Mouse (Mus musculus) heart, embryonic 15.5 days (tissue): ENCODE data around the gene Sobp. TPM values are rescaled to one million over a fixed set of nuclear protein-coding genes. Genes with fewer than 3 reads are reported as not detected.

Experiments
- ATAC-seq: fragments of 200-750 bp; cut with Nextera tagmentation; replicated peaks from 2 replicates; pipeline ENCODE4 v1.8.0; 2017; ENCODE audit warnings: low read depth, moderate TSS enrichment; ENCODE audit not compliant: insufficient number of reproducible peaks, insufficient read depth, low FRiP score
- H3K27ac ChIP-seq: fragments of 300-500 bp; sonication (generic); 2 replicates; pipeline ENCODE4 v1.5.1; 2015; ENCODE audit warnings: mild to moderate bottlenecking, inconsistent platforms
- H3K27me3 ChIP-seq: fragments of 300-500 bp; sonication (generic); 2 replicates; pipeline ENCODE4 v1.6.1; 2015; ENCODE audit warnings: inconsistent platforms
- H3K36me3 ChIP-seq: fragments of 300-500 bp; sonication (generic); 2 replicates; pipeline ENCODE4 v1.6.1; 2015; ENCODE audit warnings: mild to moderate bottlenecking, inconsistent platforms
- H3K4me1 ChIP-seq: fragments of 300-500 bp; sonication (generic); replicated peaks from 2 replicates; pipeline ENCODE4 v1.6.1; 2015; ENCODE audit warnings: inconsistent platforms
- H3K4me2 ChIP-seq: fragments of 300-500 bp; sonication (generic); 2 replicates; pipeline ENCODE4 v1.6.1; 2015; ENCODE audit warnings: inconsistent platforms, mild to moderate bottlenecking, moderate library complexity
- H3K4me3 ChIP-seq: fragments of 300-500 bp; sonication (generic); 2 replicates; pipeline ENCODE4 v1.5.1; 2015; ENCODE audit warnings: mild to moderate bottlenecking, inconsistent platforms
- H3K9ac ChIP-seq: fragments of 300-500 bp; sonication (generic); 2 replicates; pipeline ENCODE4 v1.6.1; 2015; ENCODE audit warnings: mild to moderate bottlenecking, inconsistent platforms
- H3K9me3 ChIP-seq: fragments of 300-500 bp; sonication (generic); replicated peaks from 2 replicates; pipeline ENCODE4 v1.6.1; 2016; ENCODE audit warnings: inconsistent platforms
- WGBS: fragments of 180-500 bp; shearing (Covaris S2); methylation state at CpG from one replicate; pipeline ENCODE4 v1.1.7; 2015; ENCODE audit warnings: mixed read lengths; 5-methylcytosine and 5-hydroxymethylcytosine counted together
- polyA plus RNA-seq: library from polyadenylated mRNA; unstranded; fragments of >200 nt; fragmentation: Nextera tagmentation; extraction: Ambion mirVana; gene quantifications from 2 replicates; pipeline ENCODE4 v1.2.1, GENCODE M21; 2015

Sobp gene
- polyA plus RNA-seq, 1 experiment from 2014 or later = 2.1 TPM

GRCm38 (mm10) chr10:43054776-43055175, 119.6 kb downstream of the Sobp start:
- Histone ChIP-seq H3K4me3 (no peak overlapping the region), H3K36me3 (no peaks in the 10 kb centered on the region), H3K27me3 (no peaks in the 10 kb centered on the region), H3K4me1 (no peaks in the 10 kb centered on the region), H3K9me3 (no peaks in the 10 kb centered on the region), H3K27ac (no peak overlapping the region), H3K4me2 (no peak overlapping the region), H3K9ac (no peak overlapping the region)
- ATAC-seq = no peak
- WGBS = 73% methylated on average over 8 of the region's 8 CpGs

DNA sequence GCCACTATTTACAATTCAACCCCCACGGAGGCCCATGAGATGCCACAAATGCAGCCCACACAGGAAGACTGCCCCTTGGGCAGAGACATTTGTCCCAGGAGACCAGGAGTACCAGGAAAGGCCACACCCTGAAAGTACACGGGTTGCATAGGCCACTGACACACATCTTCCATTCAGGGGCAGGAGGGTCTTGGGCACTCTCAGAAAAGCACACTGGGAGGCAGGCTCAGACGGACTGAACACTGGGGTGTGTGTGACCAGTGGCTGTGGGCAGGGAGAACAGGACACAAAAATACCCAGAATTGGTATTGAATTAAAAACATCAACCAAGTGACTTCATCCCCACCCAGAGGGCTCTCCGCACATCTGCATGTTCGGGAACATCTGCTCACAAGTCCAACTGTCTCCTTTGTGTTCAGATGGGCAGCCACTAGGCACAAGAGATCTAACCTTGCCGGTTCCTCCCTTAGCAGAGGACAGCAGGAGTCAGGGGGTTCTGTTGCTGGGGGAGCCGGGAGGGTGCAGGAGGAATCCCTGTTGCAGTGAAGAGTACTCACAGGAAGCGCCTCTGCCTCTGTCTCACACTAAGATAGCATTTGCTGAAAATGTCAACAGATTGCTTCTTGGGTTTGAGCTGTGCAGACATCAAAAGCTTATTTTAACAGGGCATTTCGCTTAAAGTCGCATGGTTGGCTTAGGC, 120.3 kb downstream of the Sobp start:
- no peak overlapping the region for H3K4me2 ChIP-seq
- no peak for ATAC-seq
- H3K27me3 ChIP-seq = no peaks in the 10 kb centered on the region
- no peaks in the 10 kb centered on the region for H3K36me3 ChIP-seq
- no peaks in the 10 kb centered on the region for H3K9me3 ChIP-seq
- H3K4me1 ChIP-seq = peaks cover 6% of the 10 kb centered on the region
- 67% methylated on average over 10 of the region's 10 CpGs for WGBS
- no peak overlapping the region for H3K4me3 ChIP-seq
- H3K9ac ChIP-seq = no peak overlapping the region
- H3K27ac ChIP-seq = no peak overlapping the region

- Histone ChIP-seq H3K27me3 (no peaks in the 10 kb centered on the region), H3K36me3 (no peaks in the 10 kb centered on the region), H3K4me3 (no peak overlapping the region), H3K4me1 (peaks cover 21% of the 10 kb centered on the region), H3K27ac (no peak overlapping the region), H3K9ac (no peak overlapping the region), H3K4me2 (no peak overlapping the region), H3K9me3 (no peaks in the 10 kb centered on the region)
- no peak for ATAC-seq
- 49% methylated on average over 5 of the region's 5 CpGs for WGBS
Measured at GRCm38 (mm10) chr10:43052462-43052861, 121.9 kb downstream of the Sobp start.

DNA sequence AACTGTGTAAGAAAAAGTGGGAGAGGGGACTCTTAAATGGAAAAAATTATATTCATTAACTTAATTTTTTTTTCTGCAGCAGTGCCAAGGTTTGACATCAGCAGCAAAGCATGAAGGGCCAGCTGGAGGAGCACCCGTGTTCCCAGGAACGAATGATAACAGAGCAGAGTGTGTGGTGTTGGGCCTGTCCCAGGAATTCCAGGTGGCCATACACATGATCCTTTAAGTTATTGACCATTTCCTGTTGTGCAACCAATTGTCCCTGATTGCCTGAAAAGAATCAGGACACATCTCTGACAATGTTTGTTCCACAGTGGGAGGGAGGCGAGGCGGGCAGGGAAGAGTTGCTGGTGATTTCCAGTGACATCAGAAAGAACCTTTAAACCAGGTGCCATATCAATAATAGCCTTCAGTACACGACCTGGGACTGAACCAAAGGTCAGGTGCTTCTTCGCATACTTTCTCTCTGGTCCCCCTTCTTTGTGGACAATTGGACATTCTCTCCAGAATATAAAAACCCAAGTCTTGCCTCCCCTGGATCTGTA, 126.5 kb downstream of the Sobp start:
- H3K4me2 ChIP-seq = no peak overlapping the region
- peak overlapping the region; percentile 1; the same call in 1 of the 2 replicates for H3K27ac ChIP-seq
- peaks cover 46% of the 10 kb centered on the region for H3K4me1 ChIP-seq
- H3K9ac ChIP-seq = no peak overlapping the region
- H3K4me3 ChIP-seq = no peak overlapping the region
- H3K36me3 ChIP-seq = no peaks in the 10 kb centered on the region
- 58% methylated on average over 6 of the region's 6 CpGs for WGBS
- no peaks in the 10 kb centered on the region for H3K27me3 ChIP-seq
- no peak for ATAC-seq
- no peaks in the 10 kb centered on the region for H3K9me3 ChIP-seq

DNA sequence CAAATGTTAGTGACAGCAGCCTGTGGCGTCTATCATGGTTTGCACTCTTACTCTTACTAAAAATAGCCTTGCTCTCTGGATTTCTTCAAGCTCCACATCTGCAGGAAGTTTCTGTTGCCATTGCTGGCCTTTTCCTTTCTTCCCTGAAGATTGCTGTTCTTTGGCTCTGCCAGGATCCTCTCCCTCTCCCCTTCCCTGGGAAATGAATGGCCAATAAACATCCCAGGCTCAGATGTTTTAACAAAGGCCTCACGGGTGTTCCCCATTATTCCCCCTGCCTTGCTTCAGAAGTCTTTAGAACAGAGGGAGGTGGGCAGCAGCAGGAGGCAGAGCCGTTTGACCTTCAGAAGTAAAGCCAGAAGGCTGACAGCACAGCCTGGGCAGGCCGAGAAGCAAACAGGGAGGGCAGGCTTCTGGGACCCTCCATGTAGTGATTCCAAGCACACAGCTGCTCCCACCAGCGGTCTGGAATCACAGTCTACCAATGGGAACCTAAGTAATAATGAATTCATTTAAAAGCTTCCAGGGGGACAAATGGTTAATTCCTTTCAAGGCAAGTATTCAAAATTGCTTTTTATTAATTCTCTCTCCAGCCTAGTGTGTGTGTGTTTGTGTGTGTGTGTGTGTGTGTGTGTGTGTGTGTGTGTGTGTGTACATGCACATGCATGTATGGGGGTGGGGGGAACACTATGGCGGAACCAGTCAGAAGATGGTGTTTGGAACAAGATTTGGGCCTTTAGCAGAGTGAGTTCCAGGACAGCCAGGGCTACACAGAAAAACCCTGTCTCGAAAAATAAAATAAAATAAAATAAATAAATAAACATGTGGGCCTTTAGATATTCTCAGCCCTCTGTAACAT, 130.8 kb downstream of the Sobp start:
- Histone ChIP-seq H3K4me2 (peak overlapping the region; percentile 15; the same call in 1 of the 2 replicates), H3K36me3 (no peaks in the 10 kb centered on the region), H3K27me3 (no peaks in the 10 kb centered on the region), H3K9ac (0 out of 2 replicates have a peak overlapping the region, but pooled peaks have one; percentile 8), H3K4me1 (peaks cover 41% of the 10 kb centered on the region), H3K27ac (peak overlapping the region; percentile 95), H3K4me3 (no peak overlapping the region), H3K9me3 (no peaks in the 10 kb centered on the region)
- ATAC-seq = peak; percentile 47
- WGBS = 28% methylated on average over 7 of the region's 7 CpGs

DNA sequence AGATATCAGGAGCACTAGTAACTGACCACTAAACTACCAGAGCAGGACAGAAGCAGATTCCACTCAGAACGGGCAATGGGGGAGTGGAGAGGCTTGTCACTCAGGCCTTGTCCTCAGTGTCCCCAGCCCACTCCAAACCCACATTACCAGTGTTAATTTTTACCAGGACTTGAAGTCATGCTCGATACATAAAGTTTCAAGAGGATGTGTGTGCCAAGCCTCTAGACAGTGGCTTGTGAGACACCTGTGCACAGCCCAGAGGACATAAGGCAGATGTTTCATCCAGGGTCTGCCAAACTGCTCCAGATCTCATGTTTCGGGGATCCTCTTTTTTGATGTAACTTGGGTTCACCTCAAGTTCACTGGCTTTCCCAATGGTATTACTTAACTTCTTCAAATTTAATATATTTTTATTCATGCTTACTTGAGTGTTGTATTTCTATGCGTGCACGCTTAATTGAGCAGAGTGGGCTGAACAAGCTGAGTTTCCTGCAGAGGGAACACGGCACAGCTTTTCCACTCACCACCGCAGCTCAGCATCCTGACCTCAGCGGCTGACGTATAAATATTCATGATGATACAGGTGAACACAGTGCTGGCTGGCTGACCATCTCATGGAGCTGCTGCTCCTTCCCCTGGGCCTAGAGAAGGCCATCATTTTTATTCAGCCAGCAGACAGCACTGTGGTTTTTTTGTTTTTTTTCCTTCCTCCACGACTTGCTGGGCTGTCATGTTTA, 131.6 kb downstream of the Sobp start:
- H3K27ac ChIP-seq = peak overlapping the region; percentile 95
- H3K4me2 ChIP-seq = 0 out of 2 replicates have a peak overlapping the region, but pooled peaks have one; percentile 1
- 0 out of 2 replicates have a peak, but pooled peaks have one; percentile 21 for ATAC-seq
- no peaks in the 10 kb centered on the region for H3K36me3 ChIP-seq
- H3K27me3 ChIP-seq = no peaks in the 10 kb centered on the region
- H3K4me1 ChIP-seq = peaks cover 38% of the 10 kb centered on the region
- no peak overlapping the region for H3K9ac ChIP-seq
- H3K9me3 ChIP-seq = no peaks in the 10 kb centered on the region
- H3K4me3 ChIP-seq = no peak overlapping the region
- WGBS = 36% methylated on average over 10 of the region's 10 CpGs

DNA sequence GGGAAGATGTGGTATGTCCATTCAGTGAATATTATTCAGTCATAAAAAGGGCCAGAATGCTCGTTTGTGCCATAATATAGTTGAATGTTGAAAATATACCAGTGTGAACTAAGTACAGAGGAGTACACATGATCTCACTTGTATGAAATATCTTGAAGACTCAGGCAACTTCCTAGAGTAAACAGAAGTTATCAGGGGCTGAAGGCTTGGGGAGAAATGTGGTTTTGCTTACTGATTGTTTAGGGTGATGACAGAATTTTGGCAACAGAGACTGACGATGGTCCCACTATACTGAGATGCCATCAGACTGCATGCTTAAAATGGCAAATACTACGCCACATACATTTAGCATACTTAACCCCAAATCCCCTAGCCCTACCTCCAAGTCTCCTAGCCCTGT, 132.5 kb downstream of the Sobp start:
- H3K4me1 ChIP-seq = peaks cover 39% of the 10 kb centered on the region
- H3K9ac ChIP-seq = no peak overlapping the region
- no peak overlapping the region for H3K4me2 ChIP-seq

DNA sequence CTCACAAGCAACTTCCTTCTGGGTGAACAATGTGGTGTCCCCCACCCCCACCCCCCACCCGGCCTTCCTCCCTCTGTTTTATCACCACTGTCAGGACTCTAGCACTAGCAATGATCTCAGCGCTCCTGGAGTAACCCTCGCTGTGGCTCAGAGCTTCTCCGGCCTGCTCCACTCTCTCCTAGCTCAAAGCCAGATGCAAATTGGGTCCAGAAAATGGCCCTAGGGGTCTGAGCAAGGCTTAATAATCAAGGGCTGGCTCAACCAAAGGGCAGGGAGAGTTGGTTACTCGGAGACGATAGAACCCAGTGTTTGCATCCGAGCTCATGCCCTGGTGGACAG, 136.9 kb downstream of the Sobp start:
- Histone ChIP-seq H3K4me2 (no peak overlapping the region), H3K4me1 (peaks cover 35% of the 10 kb centered on the region), H3K27me3 (no peaks in the 10 kb centered on the region), H3K4me3 (no peak overlapping the region), H3K9ac (no peak overlapping the region), H3K9me3 (no peaks in the 10 kb centered on the region), H3K36me3 (no peaks in the 10 kb centered on the region), H3K27ac (no peak overlapping the region)
- WGBS = 48% methylated on average over 7 of the region's 7 CpGs
- no peak for ATAC-seq

More for the DNA sequence above, 132.5 kb downstream of the Sobp start:
- Histone ChIP-seq H3K27ac (no peak overlapping the region), H3K27me3 (no peaks in the 10 kb centered on the region), H3K4me3 (no peak overlapping the region), H3K36me3 (no peaks in the 10 kb centered on the region), H3K9me3 (no peaks in the 10 kb centered on the region)
- 56% methylated on average over 3 of the region's 3 CpGs for WGBS
- no peak for ATAC-seq

- 75% methylated on average over 21 of the region's 21 CpGs for WGBS
- Histone ChIP-seq H3K27me3 (no peaks in the 10 kb centered on the region), H3K9ac (no peak overlapping the region), H3K36me3 (no peaks in the 10 kb centered on the region), H3K27ac (no peak overlapping the region), H3K4me2 (no peak overlapping the region), H3K9me3 (no peaks in the 10 kb centered on the region), H3K4me1 (peaks cover 34% of the 10 kb centered on the region), H3K4me3 (no peak overlapping the region)
- no peak for ATAC-seq
Measured at GRCm38 (mm10) chr10:43036646-43037454, 137.5 kb downstream of the Sobp start.

DNA sequence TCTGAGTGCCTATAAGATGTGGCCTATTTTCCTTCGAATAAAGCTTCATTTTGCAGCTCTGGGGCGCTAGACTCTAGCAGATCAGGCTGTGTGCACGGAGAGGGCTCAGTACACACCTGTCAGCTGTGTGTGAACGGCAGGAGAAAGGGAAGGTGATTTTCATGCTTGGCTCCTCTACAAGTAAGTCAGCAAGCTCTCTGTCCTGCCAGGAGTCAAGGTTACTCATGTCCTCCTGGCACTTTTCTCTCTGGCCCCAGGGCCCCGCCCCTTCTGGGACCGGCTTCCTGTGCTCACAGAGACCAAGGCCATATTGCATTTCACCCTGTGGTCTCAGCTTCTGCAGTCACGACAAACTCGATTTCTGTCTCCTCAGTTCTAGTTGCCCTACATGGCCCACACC, 138.8 kb downstream of the Sobp start:
- Histone ChIP-seq H3K4me2 (no peak overlapping the region), H3K9me3 (no peaks in the 10 kb centered on the region), H3K27ac (peak overlapping the region; percentile 3; the same call in 1 of the 2 replicates), H3K36me3 (no peaks in the 10 kb centered on the region), H3K27me3 (no peaks in the 10 kb centered on the region), H3K4me1 (peaks cover 34% of the 10 kb centered on the region), H3K9ac (no peak overlapping the region), H3K4me3 (no peak overlapping the region)
- 62% methylated on average over 8 of the region's 8 CpGs for WGBS
- ATAC-seq = no peak
